Mouse (Mus musculus) thymus, postnatal 25 days (tissue): Measurements from ENCODE around the gene Tspan31.

ENCODE experiments used
- DNase-seq: peaks from one replicate; pipeline ENCODE4 v3.0.0; 2022

The Tspan31 gene

GRCm38 (mm10) chr10:127070190-127071121 is at the start of gene Tspan31:
TSS of gene Tspan31 (minus strand) at chr10:127070264.
- DNase-seq, result peak; percentile 46

- no peak for DNase-seq
These were observed 49.2 kb upstream of the Tspan31 start for GRCm38 (mm10) chr10:127119229-127119628.

GRCm38 (mm10) chr10:127118470-127118869 is 48.4 kb upstream of the Tspan31 start:
- DNase-seq, result no peak

GRCm38 (mm10) chr10:127115068-127115467 is 45.0 kb upstream of the Tspan31 start:
- no peak for DNase-seq

GRCm38 (mm10) chr10:127114408-127114807 is 44.3 kb upstream of the Tspan31 start:
- no peak for DNase-seq

GRCm38 (mm10) chr10:127111001-127111887 is 41.2 kb upstream of the Tspan31 start:
- DNase-seq, result no peak

GRCm38 (mm10) chr10:127108262-127108583 is 38.2 kb upstream of the Tspan31 start:
- DNase-seq, result no peak

- peak; percentile 61 for DNase-seq
These were observed 37.6 kb upstream of the Tspan31 start for GRCm38 (mm10) chr10:127107563-127108261.

- no peak for DNase-seq
These were observed 33.6 kb upstream of the Tspan31 start for GRCm38 (mm10) chr10:127103631-127104030.

GRCm38 (mm10) chr10:127101151-127101550 is 31.1 kb upstream of the Tspan31 start:
- no peak for DNase-seq

- no peak for DNase-seq
These were observed 30.4 kb upstream of the Tspan31 start for GRCm38 (mm10) chr10:127100414-127100813.

- no peak for DNase-seq
These were observed 29.8 kb upstream of the Tspan31 start for GRCm38 (mm10) chr10:127099868-127100267.

- DNase-seq, result no peak
These were observed 29.1 kb upstream of the Tspan31 start for GRCm38 (mm10) chr10:127099191-127099590.

- no peak for DNase-seq
These were observed 28.4 kb upstream of the Tspan31 start for GRCm38 (mm10) chr10:127098514-127098913.

- DNase-seq, result no peak
These were observed 24.3 kb upstream of the Tspan31 start for GRCm38 (mm10) chr10:127094382-127094802.

- no peak for DNase-seq
These were observed 22.7 kb upstream of the Tspan31 start for GRCm38 (mm10) chr10:127092742-127093141.

GRCm38 (mm10) chr10:127091507-127092396 is 21.7 kb upstream of the Tspan31 start:
- DNase-seq, result no peak

- DNase-seq, result no peak
These were observed 20.7 kb upstream of the Tspan31 start for GRCm38 (mm10) chr10:127090560-127091411.

- no peak for DNase-seq
These were observed 15.6 kb upstream of the Tspan31 start for GRCm38 (mm10) chr10:127085633-127086032.

GRCm38 (mm10) chr10:127085052-127085451 is 15.0 kb upstream of the Tspan31 start:
- no peak for DNase-seq

- no peak for DNase-seq
These were observed 13.8 kb upstream of the Tspan31 start for GRCm38 (mm10) chr10:127083915-127084306.
